Comparison of ENCODE assay signal across 16 mouse cellular contexts in genomic region chr14:52011683-52012082, GRCm38 (mm10). TPM values are rescaled to one million over a fixed set of nuclear protein-coding genes. Genes with fewer than 3 reads are reported as not detected.
A peak's percentile ranks its signal among the peaks of the same experiment; 100 is the strongest.
DNase-seq lines count a peak whose midpoint lies in the region; ATAC-seq and TF ChIP-seq lines count a peak whose summit lies in the region.
"Had no signal": no experiment of that assay in that cellular context is flagged by ENCODE, and none has a peak within 500 bp of the region (broad histone marks: within the 10 kb centered on the region; RNA-seq: fewer than 3 reads in every experiment).

No protein-coding gene starts in this region.

- peaks cover 23% of the 10 kb centered on the region for H3K36me3 ChIP-seq in kidney, embryonic 14.5 days (ENCODE audit: control insufficient read depth, insufficient read depth, low read length)
- H3K36me3 ChIP-seq in embryonic facial prominence, embryonic 12.5 days = peaks cover 22% of the 10 kb centered on the region
- H3K36me3 ChIP-seq in hindbrain, embryonic 14.5 days (replicated peaks; ENCODE audit: control insufficient read depth, insufficient read depth) = peaks cover 24% of the 10 kb centered on the region
- no peaks in the 10 kb centered on the region for H3K36me3 ChIP-seq in myocyte (ENCODE audit: control insufficient read depth, insufficient read depth)

- WGBS in kidney, embryonic 14.5 days = 36% methylated on average over 1 of the region's 1 CpGs
- WGBS in embryonic facial prominence, embryonic 12.5 days = 44% methylated on average over 1 of the region's 1 CpGs
- 21% methylated on average over 1 of the region's 1 CpGs for WGBS in hindbrain, embryonic 14.5 days

- no peaks in the 10 kb centered on the region for H3K9me3 ChIP-seq in kidney, embryonic 14.5 days (ENCODE audit: control insufficient read depth, low read length)
- H3K9me3 ChIP-seq in embryonic facial prominence, embryonic 12.5 days = no peaks in the 10 kb centered on the region
- no peaks in the 10 kb centered on the region for H3K9me3 ChIP-seq in hindbrain, embryonic 14.5 days (ENCODE audit: control insufficient read depth, low read length)

- no peak overlapping the region for H3K4me2 ChIP-seq in kidney, embryonic 14.5 days (replicated peaks; ENCODE audit: low read depth, low read length)
- H3K4me2 ChIP-seq in embryonic facial prominence, embryonic 12.5 days (replicated peaks) = no peak overlapping the region
- H3K4me2 ChIP-seq in hindbrain, embryonic 14.5 days (replicated peaks) = peak overlapping the region; percentile 56
- H3K4me2 ChIP-seq in myocyte (ENCODE audit: low read depth) = no peak overlapping the region

- no peak for ATAC-seq in kidney, embryonic 14.5 days (ENCODE audit: low FRiP score, low TSS enrichment)
- ATAC-seq in embryonic facial prominence, embryonic 12.5 days (ENCODE audit: insufficient number of reproducible peaks, insufficient read depth, low FRiP score, low TSS enrichment) = no peak
- ATAC-seq in hindbrain, embryonic 14.5 days (ENCODE audit: low FRiP score) = no peak
- no peak for ATAC-seq in megakaryocyte, adult 5-6 weeks (ENCODE audit: poor library complexity, severe bottlenecking)
- ATAC-seq: activated CD4-positive, CD25-positive, alpha-beta regulatory T cell, adult 4 months; lung, postnatal 0 days had no signal

- no peak overlapping the region for H3K9ac ChIP-seq in kidney, embryonic 14.5 days (ENCODE audit: low read depth, low read length)
- H3K9ac ChIP-seq in embryonic facial prominence, embryonic 12.5 days = no peak overlapping the region
- 0 out of 2 replicates have a peak overlapping the region, but pooled peaks have one; percentile 85 for H3K9ac ChIP-seq in hindbrain, embryonic 14.5 days

- no peaks in the 10 kb centered on the region for H3K27me3 ChIP-seq in kidney, embryonic 14.5 days (ENCODE audit: control insufficient read depth, insufficient read depth, low read length)
- H3K27me3 ChIP-seq in embryonic facial prominence, embryonic 12.5 days = no peaks in the 10 kb centered on the region
- no peaks in the 10 kb centered on the region for H3K27me3 ChIP-seq in hindbrain, embryonic 14.5 days (ENCODE audit: control insufficient read depth, insufficient read depth, low read length)
- no peaks in the 10 kb centered on the region for H3K27me3 ChIP-seq in myocyte (ENCODE audit: control insufficient read depth, insufficient read depth, insufficient read length)

- H3K79me2 ChIP-seq in myocyte (ENCODE audit: control insufficient read depth, insufficient read depth) = no peaks in the 10 kb centered on the region

- no peak for TF ChIP-seq POLR2A in myocyte (IDR thresholded peaks at IDR 0.05; ENCODE audit: insufficient read length, low read depth)

- peak overlapping the region; percentile 82; the same call in 1 of the 2 replicates for H3K27ac ChIP-seq in kidney, embryonic 14.5 days (ENCODE audit: low read depth, low read length)
- H3K27ac ChIP-seq in embryonic facial prominence, embryonic 12.5 days = peak overlapping the region; percentile 78; the same call in 1 of the 2 replicates
- peak overlapping the region; percentile 97 for H3K27ac ChIP-seq in hindbrain, embryonic 14.5 days

- no peak overlapping the region for H3ac ChIP-seq in myocyte (ENCODE audit: control insufficient read depth, insufficient read length)

- peaks cover 61% of the 10 kb centered on the region for H3K4me1 ChIP-seq in kidney, embryonic 14.5 days (ENCODE audit: control insufficient read depth, insufficient read depth, low read length)
- H3K4me1 ChIP-seq in embryonic facial prominence, embryonic 12.5 days = peaks cover 60% of the 10 kb centered on the region
- H3K4me1 ChIP-seq in hindbrain, embryonic 14.5 days (replicated peaks; ENCODE audit: control insufficient read depth, insufficient read depth, low read length) = peaks cover 70% of the 10 kb centered on the region

- DNase-seq in kidney, postnatal 36 days = no peak
- DNase-seq in hindbrain, embryonic 14.5 days (ENCODE audit: low spot score) = no peak
- DNase-seq in yolk sac, embryonic 10.5 days (ENCODE audit: low spot score) = no peak
- no peak for DNase-seq in ovary, adult 18-20 months (ENCODE audit: low spot score)
- DNase-seq: kidney, adult 18-20 months had no signal

- H3K4me3 ChIP-seq in kidney, embryonic 14.5 days (ENCODE audit: low read length) = no peak overlapping the region
- H3K4me3 ChIP-seq in embryonic facial prominence, embryonic 12.5 days = no peak overlapping the region
- H3K4me3 ChIP-seq in hindbrain, embryonic 14.5 days (replicated peaks; ENCODE audit: low read length) = peak overlapping the region; percentile 66; the same call in 1 of the 2 replicates
- no peak overlapping the region for H3K4me3 ChIP-seq in myocyte

TF ChIP-seq in myocyte, 11 proteins besides CTCF, POLR2A, EP300 and RAD21:
- TF ChIP-seq MYOG (IDR thresholded peaks at IDR 0.05; ENCODE audit: control insufficient read depth in 1 of 3, insufficient read depth in 1 of 3, insufficient read length in 2 of 3, low read depth in 2 of 3) (no peak), REST (IDR thresholded peaks at IDR 0.05; ENCODE audit: insufficient read depth, insufficient read length) (peak; percentile 76), USF1 (IDR thresholded peaks at IDR 0.05; ENCODE audit: low read depth) (no peak), MAX (IDR thresholded peaks at IDR 0.05; ENCODE audit: low read depth) (no peak)

RNA-seq across cellular contexts. Expression of gene Tmem253, which starts 3.8 kb away (rescaled TPM):
- polyA plus RNA-seq in kidney, embryonic 14.5 days (2014; fragmentation: Nextera tagmentation; extraction: Ambion mirVana) = 0.57 and 1.1 TPM in 2 replicates
- polyA plus RNA-seq in embryonic facial prominence, embryonic 12.5 days (2016; fragmentation: Nextera tagmentation; extraction: Ambion mirVana) = 0.51 and 0.63 TPM in 2 replicates
- 0.29 and 0.37 TPM in 2 replicates for polyA plus RNA-seq in hindbrain, embryonic 14.5 days (2014; fragmentation: Nextera tagmentation; extraction: Ambion mirVana)
- 0.34 TPM for polyA plus RNA-seq in myocyte (2012; fragmentation: generic; extraction: Trizol)
- not detected in 2 replicates for total RNA-seq in megakaryocyte, adult 5-6 weeks (2015)
- total RNA-seq in megakaryocyte, adult 5-6 weeks (2017) = not detected in 2 replicates
- total RNA-seq: common myeloid progenitor, adult 5-6 weeks had no signal

RNA-seq across cellular contexts. Expression of gene Zfp219, which starts 8.8 kb away (rescaled TPM):
- 44.5 and 45.5 TPM in 2 replicates for polyA plus RNA-seq in kidney, embryonic 14.5 days (2014; fragmentation: Nextera tagmentation; extraction: Ambion mirVana)
- polyA plus RNA-seq in embryonic facial prominence, embryonic 12.5 days (2016; fragmentation: Nextera tagmentation; extraction: Ambion mirVana) = 56.7 and 60.6 TPM in 2 replicates
- polyA plus RNA-seq in hindbrain, embryonic 14.5 days (2014; fragmentation: Nextera tagmentation; extraction: Ambion mirVana) = 26.4 and 28.7 TPM in 2 replicates
- polyA plus RNA-seq in myocyte (2012; fragmentation: generic; extraction: Trizol) = 13.6 TPM
- 3.7 and 4.4 TPM in 2 replicates for total RNA-seq in megakaryocyte, adult 5-6 weeks (2015)
- 4.7 and 5.1 TPM in 2 replicates for total RNA-seq in megakaryocyte, adult 5-6 weeks (2017)

RNA-seq across cellular contexts. Expression of gene Arhgef40, which starts 27.2 kb away (rescaled TPM):
- 72.4 and 74.9 TPM in 2 replicates for polyA plus RNA-seq in kidney, embryonic 14.5 days (2014; fragmentation: Nextera tagmentation; extraction: Ambion mirVana)
- polyA plus RNA-seq in embryonic facial prominence, embryonic 12.5 days (2016; fragmentation: Nextera tagmentation; extraction: Ambion mirVana) = 204 and 214 TPM in 2 replicates
- 67.2 and 68.8 TPM in 2 replicates for polyA plus RNA-seq in hindbrain, embryonic 14.5 days (2014; fragmentation: Nextera tagmentation; extraction: Ambion mirVana)
- polyA plus RNA-seq in myocyte (2012; fragmentation: generic; extraction: Trizol) = 35.0 TPM
- total RNA-seq in megakaryocyte, adult 5-6 weeks (2015) = 1.7 and 2.6 TPM in 2 replicates
- total RNA-seq in megakaryocyte, adult 5-6 weeks (2017) = 2.2 and 5.1 TPM in 2 replicates
- polyA plus RNA-seq: activated CD4-positive, CD25-positive, alpha-beta regulatory T cell, adult 4 months had no signal

RNA-seq across cellular contexts. Expression of gene Olfr221, which starts 30.6 kb away (rescaled TPM):
- polyA plus RNA-seq in kidney, embryonic 14.5 days (2014; fragmentation: Nextera tagmentation; extraction: Ambion mirVana) = not detected in 2 replicates
- polyA plus RNA-seq in embryonic facial prominence, embryonic 12.5 days (2016; fragmentation: Nextera tagmentation; extraction: Ambion mirVana) = not detected in 2 replicates
- not detected in 2 replicates for polyA plus RNA-seq in hindbrain, embryonic 14.5 days (2014; fragmentation: Nextera tagmentation; extraction: Ambion mirVana)
- polyA plus RNA-seq in myocyte (2012; fragmentation: generic; extraction: Trizol) = not detected
- total RNA-seq in megakaryocyte, adult 5-6 weeks (2015) = not detected in 2 replicates
- total RNA-seq in megakaryocyte, adult 5-6 weeks (2017) = not detected in 2 replicates
- total RNA-seq: common myeloid progenitor, adult 5-6 weeks had no signal
- polyA plus RNA-seq: activated CD4-positive, CD25-positive, alpha-beta regulatory T cell, adult 4 months; brain, embryonic 14.5 days; heart, postnatal 0 days; limb, embryonic 11.5 days; lung, postnatal 0 days; small intestine, adult 2 months had no signal
